Mouse (Mus musculus): ENCODE results near the gene Agbl5.

The Agbl5 gene

DNA sequence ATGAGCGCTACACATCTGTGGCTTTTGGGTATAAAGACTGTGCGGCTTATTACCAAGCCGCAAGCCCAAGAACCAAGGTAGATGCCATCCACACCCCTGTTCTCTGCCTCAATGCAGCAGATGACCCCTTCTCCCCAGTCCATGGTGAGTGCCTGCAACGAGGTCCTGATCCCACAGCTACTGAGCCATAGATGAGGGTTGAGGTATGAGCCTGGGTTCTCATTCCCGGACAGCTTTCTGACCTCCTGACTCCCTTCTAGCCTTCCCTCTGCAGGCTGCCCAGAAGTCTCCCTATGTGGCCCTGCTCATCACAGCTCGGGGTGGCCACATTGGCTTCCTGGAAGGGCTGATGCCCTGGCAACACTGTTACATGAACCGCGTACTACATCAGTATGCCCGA is 66.1 kb downstream of the Agbl5 start:
- DNase-seq, result peak in 1 of 2 experiments; percentile 21

DNA sequence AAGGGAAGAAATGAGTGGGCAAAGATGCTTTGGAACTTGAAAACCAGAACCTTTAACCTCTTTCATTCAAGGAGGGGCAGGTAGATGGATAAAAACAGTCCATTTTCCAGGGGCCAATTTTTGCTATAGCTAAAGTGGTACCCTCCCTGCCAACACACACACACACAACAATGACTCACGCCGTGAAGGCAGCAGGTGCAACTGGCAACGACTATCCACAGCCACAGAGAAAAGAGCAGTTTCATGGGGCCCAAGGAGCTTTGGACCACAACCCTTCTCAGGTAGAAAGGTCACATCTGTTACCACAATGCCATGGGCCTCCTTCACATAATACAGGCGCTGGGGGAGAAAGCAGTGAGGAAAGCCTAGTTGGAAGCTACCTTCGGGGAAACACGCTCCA is 67.3 kb downstream of the Agbl5 start:
- DNase-seq, result peak in 1 of 2 experiments; percentile 30
